Mouse (Mus musculus): ENCODE measurements around the gene Cmc1. TPM values are rescaled to one million over a fixed set of nuclear protein-coding genes. Genes with fewer than 3 reads are reported as not detected.

Cmc1 gene
- polyA plus RNA-seq (2012; fragmentation: generic; extraction: Trizol): 32.7 TPM

- H3K36me3 ChIP-seq (ENCODE audit: control insufficient read depth, insufficient read depth): no peaks in the 10 kb centered on the region
- H3K4me2 ChIP-seq (ENCODE audit: low read depth): peak within 1 kb of the TSS; percentile 62
- H3ac ChIP-seq (ENCODE audit: control insufficient read depth, insufficient read length): peak within 1 kb of the TSS; percentile 51
- TF ChIP-seq POLR2AphosphoS2 (IDR thresholded peaks at IDR 0.05; ENCODE audit: insufficient read length, low read depth) (peak; percentile 81), TCF3 (IDR thresholded peaks at IDR 0.05; ENCODE audit: insufficient read length, low read depth) (no peak), SRF (IDR thresholded peaks at IDR 0.05; ENCODE audit: control insufficient read depth, insufficient read length, low read depth) (no peak), POLR2A (IDR thresholded peaks at IDR 0.05; ENCODE audit: insufficient read length, low read depth) (peak; percentile 90), CEBPB (IDR thresholded peaks at IDR 0.05; ENCODE audit: insufficient read depth, poor library complexity, severe bottlenecking) (no peak), USF1 (IDR thresholded peaks at IDR 0.05; ENCODE audit: low read depth) (peak; percentile 32), MAX (IDR thresholded peaks at IDR 0.05; ENCODE audit: low read depth) (peak; percentile 97), E2F4 (IDR thresholded peaks at IDR 0.05; ENCODE audit: insufficient read depth) (no peak), TCF12 (IDR thresholded peaks at IDR 0.05; ENCODE audit: insufficient read depth, poor library complexity, severe bottlenecking) (no peak), MYOD1 (IDR thresholded peaks at IDR 0.05; ENCODE audit: control insufficient read depth in 1 of 3, insufficient read length in 2 of 3, low read depth in 2 of 3) (peak in 1 of 3 experiments; percentile 1), MYOG (IDR thresholded peaks at IDR 0.05; ENCODE audit: control insufficient read depth in 1 of 3, insufficient read depth in 1 of 3, insufficient read length in 2 of 3, low read depth in 2 of 3) (no peak), REST (IDR thresholded peaks at IDR 0.05; ENCODE audit: insufficient read depth, insufficient read length) (no peak)
- H3K4me3 ChIP-seq: peak within 1 kb of the TSS; percentile 35
- H3K79me2 ChIP-seq (ENCODE audit: control insufficient read depth, insufficient read depth): no peaks in the 10 kb centered on the region
- H3K27me3 ChIP-seq (ENCODE audit: control insufficient read depth, insufficient read depth, insufficient read length): no peaks in the 10 kb centered on the region
Measured at GRCm38 (mm10) chr9:118149407-118150402, at the start of gene Cmc1. Gene Cmc1, minus strand, starts transcription at chr9:118150177.

GRCm38 (mm10) chr9:118198557-118198956 lies 48.6 kb upstream of the Cmc1 start:
- TF ChIP-seq TCF12 (IDR thresholded peaks at IDR 0.05; ENCODE audit: insufficient read depth, poor library complexity, severe bottlenecking) (no peak), REST (IDR thresholded peaks at IDR 0.05; ENCODE audit: insufficient read depth, insufficient read length) (no peak), POLR2AphosphoS2 (IDR thresholded peaks at IDR 0.05; ENCODE audit: insufficient read length, low read depth) (no peak), USF1 (IDR thresholded peaks at IDR 0.05; ENCODE audit: low read depth) (no peak), POLR2A (IDR thresholded peaks at IDR 0.05; ENCODE audit: insufficient read length, low read depth) (no peak), MYOD1 (IDR thresholded peaks at IDR 0.05; ENCODE audit: control insufficient read depth in 1 of 3, insufficient read length in 2 of 3, low read depth in 2 of 3) (no peak), TCF3 (IDR thresholded peaks at IDR 0.05; ENCODE audit: insufficient read length, low read depth) (no peak), MAX (IDR thresholded peaks at IDR 0.05; ENCODE audit: low read depth) (no peak), SRF (IDR thresholded peaks at IDR 0.05; ENCODE audit: control insufficient read depth, insufficient read length, low read depth) (no peak), E2F4 (IDR thresholded peaks at IDR 0.05; ENCODE audit: insufficient read depth) (no peak)
- H3K79me2 ChIP-seq (ENCODE audit: control insufficient read depth, insufficient read depth): no peaks in the 10 kb centered on the region
- no peaks in the 10 kb centered on the region for H3K27me3 ChIP-seq (ENCODE audit: control insufficient read depth, insufficient read depth, insufficient read length)
- no peak overlapping the region for H3ac ChIP-seq (ENCODE audit: control insufficient read depth, insufficient read length)
- H3K36me3 ChIP-seq (ENCODE audit: control insufficient read depth, insufficient read depth): no peaks in the 10 kb centered on the region
- no peak overlapping the region for H3K4me3 ChIP-seq
- H3K4me2 ChIP-seq (ENCODE audit: low read depth): no peak overlapping the region

GRCm38 (mm10) chr9:118196661-118197390 lies 46.8 kb upstream of the Cmc1 start:
- H3K4me3 ChIP-seq: no peak overlapping the region

GRCm38 (mm10) chr9:118193263-118193662 lies 43.3 kb upstream of the Cmc1 start:
- Histone ChIP-seq H3K4me3 (no peak overlapping the region), H3K27me3 (ENCODE audit: control insufficient read depth, insufficient read depth, insufficient read length) (no peaks in the 10 kb centered on the region), H3K79me2 (ENCODE audit: control insufficient read depth, insufficient read depth) (no peaks in the 10 kb centered on the region), H3K36me3 (ENCODE audit: control insufficient read depth, insufficient read depth) (no peaks in the 10 kb centered on the region), H3K4me2 (ENCODE audit: low read depth) (no peak overlapping the region), H3ac (ENCODE audit: control insufficient read depth, insufficient read length) (no peak overlapping the region)
- TF ChIP-seq E2F4 (IDR thresholded peaks at IDR 0.05; ENCODE audit: insufficient read depth) (no peak), CEBPB (IDR thresholded peaks at IDR 0.05; ENCODE audit: insufficient read depth, poor library complexity, severe bottlenecking) (no peak), MAX (IDR thresholded peaks at IDR 0.05; ENCODE audit: low read depth) (no peak), USF1 (IDR thresholded peaks at IDR 0.05; ENCODE audit: low read depth) (no peak), REST (IDR thresholded peaks at IDR 0.05; ENCODE audit: insufficient read depth, insufficient read length) (no peak), MYOD1 (IDR thresholded peaks at IDR 0.05; ENCODE audit: control insufficient read depth in 1 of 3, insufficient read length in 2 of 3, low read depth in 2 of 3) (no peak), POLR2AphosphoS2 (IDR thresholded peaks at IDR 0.05; ENCODE audit: insufficient read length, low read depth) (no peak), SRF (IDR thresholded peaks at IDR 0.05; ENCODE audit: control insufficient read depth, insufficient read length, low read depth) (no peak), TCF12 (IDR thresholded peaks at IDR 0.05; ENCODE audit: insufficient read depth, poor library complexity, severe bottlenecking) (no peak), TCF3 (IDR thresholded peaks at IDR 0.05; ENCODE audit: insufficient read length, low read depth) (no peak), MYOG (IDR thresholded peaks at IDR 0.05; ENCODE audit: control insufficient read depth in 1 of 3, insufficient read depth in 1 of 3, insufficient read length in 2 of 3, low read depth in 2 of 3) (no peak), POLR2A (IDR thresholded peaks at IDR 0.05; ENCODE audit: insufficient read length, low read depth) (no peak)

More at GRCm38 (mm10) chr9:118196661-118197390, 46.8 kb upstream of the Cmc1 start:
- H3K27me3 ChIP-seq (ENCODE audit: control insufficient read depth, insufficient read depth, insufficient read length): no peaks in the 10 kb centered on the region
- no peak overlapping the region for H3ac ChIP-seq (ENCODE audit: control insufficient read depth, insufficient read length)
- TF ChIP-seq TCF12 (IDR thresholded peaks at IDR 0.05; ENCODE audit: insufficient read depth, poor library complexity, severe bottlenecking) (no peak), POLR2AphosphoS2 (IDR thresholded peaks at IDR 0.05; ENCODE audit: insufficient read length, low read depth) (no peak)
- H3K36me3 ChIP-seq (ENCODE audit: control insufficient read depth, insufficient read depth): no peaks in the 10 kb centered on the region
- no peak overlapping the region for H3K4me2 ChIP-seq (ENCODE audit: low read depth)
- no peaks in the 10 kb centered on the region for H3K79me2 ChIP-seq (ENCODE audit: control insufficient read depth, insufficient read depth)

Measured in myocyte (in vitro differentiated cells).